Mouse (Mus musculus) retina, postnatal 1 day (tissue): ENCODE measurements around the gene Suz12.

Experiments
- DNase-seq: peaks from one replicate; pipeline ENCODE4 v3.0.0-alpha.2; 2012

Gene Suz12

GRCm38 (mm10) chr11:80078831-80079230, 85.9 kb downstream of the Suz12 start:
- DNase-seq = no peak

- no peak for DNase-seq
These were observed 86.8 kb downstream of the Suz12 start for GRCm38 (mm10) chr11:80079751-80080150.

GRCm38 (mm10) chr11:80080381-80080825, 87.5 kb downstream of the Suz12 start:
- DNase-seq = no peak

- peak; percentile 96 for DNase-seq
These were observed 88.2 kb downstream of the Suz12 start, which contains the start of gene Crlf3 for GRCm38 (mm10) chr11:80080826-80081728. Crlf3 (minus strand) TSS chr11:80080991.

- DNase-seq = peak; percentile 6
These were observed 88.9 kb downstream of the Suz12 start for GRCm38 (mm10) chr11:80081786-80082319.
